Mouse (Mus musculus): ENCODE measurements around the gene Igf2r. TPM values are rescaled to one million over a fixed set of nuclear protein-coding genes. Genes with fewer than 3 reads are reported as not detected.

Gene Igf2r
- polyA plus RNA-seq, 1 experiment from 2014 or later = 38.6 TPM

GRCm38 (mm10) chr17:12717445-12717844 is 52.0 kb downstream of the Igf2r start:
- Histone ChIP-seq H3K4me3 (replicated peaks; ENCODE audit: low read length) (no peak overlapping the region), H3K9me3 (replicated peaks; ENCODE audit: control insufficient read depth, low read length) (no peaks in the 10 kb centered on the region), H3K9ac (ENCODE audit: low read length) (no peak overlapping the region), H3K36me3 (ENCODE audit: control insufficient read depth, insufficient read depth, low read length) (no peaks in the 10 kb centered on the region), H3K4me1 (ENCODE audit: control insufficient read depth, insufficient read depth, low read length) (peaks cover 13% of the 10 kb centered on the region), H3K27me3 (ENCODE audit: control insufficient read depth, insufficient read depth, low read length) (no peaks in the 10 kb centered on the region), H3K4me2 (ENCODE audit: low read depth, low read length) (no peak overlapping the region), H3K27ac (ENCODE audit: low read length) (peak overlapping the region; percentile 69)
- no peak for ATAC-seq (ENCODE audit: insufficient read depth, low FRiP score)
- 78% methylated on average over 4 of the region's 4 CpGs for WGBS

GRCm38 (mm10) chr17:12715032-12715431 is 54.4 kb downstream of the Igf2r start:
- H3K4me1 ChIP-seq (ENCODE audit: control insufficient read depth, insufficient read depth, low read length) = peaks cover 7% of the 10 kb centered on the region; the same call in 1 of the 2 replicates
- no peak for ATAC-seq (ENCODE audit: insufficient read depth, low FRiP score)
- H3K27me3 ChIP-seq (ENCODE audit: control insufficient read depth, insufficient read depth, low read length) = no peaks in the 10 kb centered on the region
- no peak overlapping the region for H3K4me2 ChIP-seq (ENCODE audit: low read depth, low read length)
- no peak overlapping the region for H3K9ac ChIP-seq (ENCODE audit: low read length)
- H3K27ac ChIP-seq (ENCODE audit: low read length) = no peak overlapping the region
- H3K4me3 ChIP-seq (replicated peaks; ENCODE audit: low read length) = no peak overlapping the region
- no peaks in the 10 kb centered on the region for H3K36me3 ChIP-seq (ENCODE audit: control insufficient read depth, insufficient read depth, low read length)
- H3K9me3 ChIP-seq (replicated peaks; ENCODE audit: control insufficient read depth, low read length) = no peaks in the 10 kb centered on the region
- WGBS = 66% methylated on average over 1 of the region's 1 CpGs

GRCm38 (mm10) chr17:12714080-12714561 is 55.3 kb downstream of the Igf2r start:
- Histone ChIP-seq H3K9ac (ENCODE audit: low read length) (no peak overlapping the region), H3K4me3 (replicated peaks; ENCODE audit: low read length) (no peak overlapping the region), H3K27me3 (ENCODE audit: control insufficient read depth, insufficient read depth, low read length) (no peaks in the 10 kb centered on the region), H3K36me3 (ENCODE audit: control insufficient read depth, insufficient read depth, low read length) (peaks cover 2% of the 10 kb centered on the region; the same call in 1 of the 2 replicates), H3K9me3 (replicated peaks; ENCODE audit: control insufficient read depth, low read length) (no peaks in the 10 kb centered on the region), H3K4me2 (ENCODE audit: low read depth, low read length) (no peak overlapping the region), H3K4me1 (ENCODE audit: control insufficient read depth, insufficient read depth, low read length) (peaks cover 7% of the 10 kb centered on the region; the same call in 1 of the 2 replicates), H3K27ac (ENCODE audit: low read length) (no peak overlapping the region)
- no peak for ATAC-seq (ENCODE audit: insufficient read depth, low FRiP score)
- WGBS = 77% methylated on average over 5 of the region's 5 CpGs

- no peak for ATAC-seq (ENCODE audit: insufficient read depth, low FRiP score)
- 70% methylated on average over 3 of the region's 3 CpGs for WGBS
- Histone ChIP-seq H3K4me1 (ENCODE audit: control insufficient read depth, insufficient read depth, low read length) (peaks cover 7% of the 10 kb centered on the region; the same call in 1 of the 2 replicates), H3K36me3 (ENCODE audit: control insufficient read depth, insufficient read depth, low read length) (peaks cover 3% of the 10 kb centered on the region; the same call in 1 of the 2 replicates), H3K27ac (ENCODE audit: low read length) (peak overlapping the region; percentile 44; the same call in 1 of the 2 replicates), H3K27me3 (ENCODE audit: control insufficient read depth, insufficient read depth, low read length) (no peaks in the 10 kb centered on the region), H3K9ac (ENCODE audit: low read length) (no peak overlapping the region), H3K4me3 (replicated peaks; ENCODE audit: low read length) (no peak overlapping the region), H3K4me2 (ENCODE audit: low read depth, low read length) (no peak overlapping the region), H3K9me3 (replicated peaks; ENCODE audit: control insufficient read depth, low read length) (no peaks in the 10 kb centered on the region)
Observed at GRCm38 (mm10) chr17:12712993-12713392, 56.5 kb downstream of the Igf2r start.

- Histone ChIP-seq H3K36me3 (ENCODE audit: control insufficient read depth, insufficient read depth, low read length) (peaks cover 3% of the 10 kb centered on the region; the same call in 1 of the 2 replicates), H3K9ac (ENCODE audit: low read length) (no peak overlapping the region), H3K4me1 (ENCODE audit: control insufficient read depth, insufficient read depth, low read length) (peaks cover 3% of the 10 kb centered on the region; the same call in 1 of the 2 replicates), H3K9me3 (replicated peaks; ENCODE audit: control insufficient read depth, low read length) (no peaks in the 10 kb centered on the region), H3K27me3 (ENCODE audit: control insufficient read depth, insufficient read depth, low read length) (no peaks in the 10 kb centered on the region), H3K27ac (ENCODE audit: low read length) (no peak overlapping the region), H3K4me3 (replicated peaks; ENCODE audit: low read length) (no peak overlapping the region), H3K4me2 (ENCODE audit: low read depth, low read length) (no peak overlapping the region)
- ATAC-seq (ENCODE audit: insufficient read depth, low FRiP score) = peak; percentile 46; the same call in 1 of the 2 replicates
Observed at GRCm38 (mm10) chr17:12712191-12712590, 57.3 kb downstream of the Igf2r start.

GRCm38 (mm10) chr17:12710976-12711375 is 58.5 kb downstream of the Igf2r start:
- H3K4me3 ChIP-seq (replicated peaks; ENCODE audit: low read length) = no peak overlapping the region
- ATAC-seq (ENCODE audit: insufficient read depth, low FRiP score) = no peak
- no peaks in the 10 kb centered on the region for H3K9me3 ChIP-seq (replicated peaks; ENCODE audit: control insufficient read depth, low read length)
- no peak overlapping the region for H3K27ac ChIP-seq (ENCODE audit: low read length)
- WGBS = 96% methylated on average over 2 of the region's 2 CpGs
- H3K9ac ChIP-seq (ENCODE audit: low read length) = no peak overlapping the region
- H3K27me3 ChIP-seq (ENCODE audit: control insufficient read depth, insufficient read depth, low read length) = no peaks in the 10 kb centered on the region
- peaks cover 3% of the 10 kb centered on the region; the same call in 1 of the 2 replicates for H3K36me3 ChIP-seq (ENCODE audit: control insufficient read depth, insufficient read depth, low read length)
- peaks cover 6% of the 10 kb centered on the region for H3K4me1 ChIP-seq (ENCODE audit: control insufficient read depth, insufficient read depth, low read length)
- H3K4me2 ChIP-seq (ENCODE audit: low read depth, low read length) = no peak overlapping the region

GRCm38 (mm10) chr17:12710050-12710780 is 59.2 kb downstream of the Igf2r start:
- no peak overlapping the region for H3K9ac ChIP-seq (ENCODE audit: low read length)
- no peak overlapping the region for H3K4me3 ChIP-seq (replicated peaks; ENCODE audit: low read length)
- H3K36me3 ChIP-seq (ENCODE audit: control insufficient read depth, insufficient read depth, low read length) = peaks cover 3% of the 10 kb centered on the region; the same call in 1 of the 2 replicates
- WGBS = 85% methylated on average over 13 of the region's 13 CpGs
- no peak overlapping the region for H3K27ac ChIP-seq (ENCODE audit: low read length)
- H3K27me3 ChIP-seq (ENCODE audit: control insufficient read depth, insufficient read depth, low read length) = no peaks in the 10 kb centered on the region
- H3K9me3 ChIP-seq (replicated peaks; ENCODE audit: control insufficient read depth, low read length) = no peaks in the 10 kb centered on the region
- no peak overlapping the region for H3K4me2 ChIP-seq (ENCODE audit: low read depth, low read length)
- ATAC-seq (ENCODE audit: insufficient read depth, low FRiP score) = no peak
- peaks cover 5% of the 10 kb centered on the region for H3K4me1 ChIP-seq (ENCODE audit: control insufficient read depth, insufficient read depth, low read length)

GRCm38 (mm10) chr17:12708398-12708797 is 61.1 kb downstream of the Igf2r start:
- no peak overlapping the region for H3K9ac ChIP-seq (ENCODE audit: low read length)
- WGBS = 89% methylated on average over 3 of the region's 3 CpGs
- no peak overlapping the region for H3K27ac ChIP-seq (ENCODE audit: low read length)
- no peaks in the 10 kb centered on the region for H3K9me3 ChIP-seq (replicated peaks; ENCODE audit: control insufficient read depth, low read length)
- no peaks in the 10 kb centered on the region for H3K27me3 ChIP-seq (ENCODE audit: control insufficient read depth, insufficient read depth, low read length)
- no peak for ATAC-seq (ENCODE audit: insufficient read depth, low FRiP score)
- peaks cover 9% of the 10 kb centered on the region; the same call in 1 of the 2 replicates for H3K36me3 ChIP-seq (ENCODE audit: control insufficient read depth, insufficient read depth, low read length)
- peaks cover 3% of the 10 kb centered on the region; the same call in 1 of the 2 replicates for H3K4me1 ChIP-seq (ENCODE audit: control insufficient read depth, insufficient read depth, low read length)
- H3K4me3 ChIP-seq (replicated peaks; ENCODE audit: low read length) = no peak overlapping the region
- no peak overlapping the region for H3K4me2 ChIP-seq (ENCODE audit: low read depth, low read length)

GRCm38 (mm10) chr17:12706590-12707049 is 62.8 kb downstream of the Igf2r start:
- no peaks in the 10 kb centered on the region for H3K9me3 ChIP-seq (replicated peaks; ENCODE audit: control insufficient read depth, low read length)
- H3K4me2 ChIP-seq (ENCODE audit: low read depth, low read length) = no peak overlapping the region
- no peak overlapping the region for H3K9ac ChIP-seq (ENCODE audit: low read length)
- no peak overlapping the region for H3K4me3 ChIP-seq (replicated peaks; ENCODE audit: low read length)
- ATAC-seq (ENCODE audit: insufficient read depth, low FRiP score) = no peak
- peaks cover 3% of the 10 kb centered on the region; the same call in 1 of the 2 replicates for H3K4me1 ChIP-seq (ENCODE audit: control insufficient read depth, insufficient read depth, low read length)
- WGBS = 52% methylated on average over 10 of the region's 10 CpGs
- H3K27me3 ChIP-seq (ENCODE audit: control insufficient read depth, insufficient read depth, low read length) = no peaks in the 10 kb centered on the region
- peaks cover 9% of the 10 kb centered on the region; the same call in 1 of the 2 replicates for H3K36me3 ChIP-seq (ENCODE audit: control insufficient read depth, insufficient read depth, low read length)
- H3K27ac ChIP-seq (ENCODE audit: low read length) = no peak overlapping the region
